24 mouse cellular contexts compared by ENCODE assay signal in the genomic region with DNA sequence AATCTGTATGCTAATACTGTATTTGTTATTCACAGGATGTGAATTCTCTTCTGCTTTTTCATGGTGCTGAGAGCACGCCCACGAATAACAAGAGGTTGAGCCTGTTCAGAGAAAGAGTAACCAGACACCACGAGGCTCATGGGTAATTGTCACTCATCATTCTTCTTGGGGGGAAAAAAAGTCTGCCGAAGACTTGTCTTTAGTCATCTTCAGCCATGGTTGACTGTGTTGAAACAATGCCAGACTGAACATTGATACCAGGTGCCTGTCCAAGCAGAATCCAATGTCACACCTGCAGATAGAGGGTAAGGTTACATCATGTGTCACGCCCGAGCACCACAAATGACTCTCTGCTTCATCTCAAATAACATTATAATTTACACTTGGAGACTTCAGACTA.
DNase-seq lines count a peak whose midpoint lies in the region; ATAC-seq and TF ChIP-seq lines count a peak whose summit lies in the region.
"Had no signal": no experiment of that assay in that cellular context is flagged by ENCODE, and none has a peak within 500 bp of the region (broad histone marks: within the 10 kb centered on the region; RNA-seq: fewer than 3 reads in every experiment).

No protein-coding gene starts in this region.

- H3K9me3 ChIP-seq in embryonic facial prominence, embryonic 11.5 days (replicated peaks; ENCODE audit: control insufficient read depth, low read length), result no peaks in the 10 kb centered on the region
- H3K9me3 ChIP-seq in embryonic facial prominence, embryonic 10.5 days, result no peaks in the 10 kb centered on the region
- no peaks in the 10 kb centered on the region for H3K9me3 ChIP-seq in kidney, embryonic 14.5 days (ENCODE audit: control insufficient read depth, low read length)
- H3K9me3 ChIP-seq in kidney, embryonic 16.5 days (ENCODE audit: low read length), result no peaks in the 10 kb centered on the region
- H3K9me3 ChIP-seq in CH12.LX (replicated peaks; ENCODE audit: low read length), result no peaks in the 10 kb centered on the region
- H3K9me3 ChIP-seq in forebrain, embryonic 11.5 days (ENCODE audit: control insufficient read depth, low read length), result no peaks in the 10 kb centered on the region
- H3K9me3 ChIP-seq: embryonic facial prominence, embryonic 13.5 days; forebrain, embryonic 12.5 days had no signal

- no peak overlapping the region for H3K4me2 ChIP-seq in embryonic facial prominence, embryonic 11.5 days (ENCODE audit: low read depth, low read length)
- no peak overlapping the region for H3K4me2 ChIP-seq in kidney, embryonic 14.5 days (replicated peaks; ENCODE audit: low read depth, low read length)
- no peak overlapping the region for H3K4me2 ChIP-seq in kidney, embryonic 16.5 days (replicated peaks; ENCODE audit: low read depth, low read length)
- H3K4me2 ChIP-seq in CH12.LX (ENCODE audit: insufficient read depth, low read depth, poor library complexity, severe bottlenecking), result no peak overlapping the region
- H3K4me2 ChIP-seq in forebrain, embryonic 11.5 days (ENCODE audit: low read depth, low read length, severe bottlenecking), result no peak overlapping the region
- H3K4me2 ChIP-seq: embryonic facial prominence, embryonic 13.5 days; forebrain, embryonic 12.5 days had no signal

- H3K36me3 ChIP-seq in embryonic facial prominence, embryonic 11.5 days (replicated peaks; ENCODE audit: control insufficient read depth, insufficient read depth, low read depth, low read length), result no peaks in the 10 kb centered on the region
- H3K36me3 ChIP-seq in embryonic facial prominence, embryonic 10.5 days (replicated peaks), result no peaks in the 10 kb centered on the region
- H3K36me3 ChIP-seq in kidney, embryonic 14.5 days (ENCODE audit: control insufficient read depth, insufficient read depth, low read length), result no peaks in the 10 kb centered on the region
- no peaks in the 10 kb centered on the region for H3K36me3 ChIP-seq in kidney, embryonic 16.5 days (ENCODE audit: insufficient read depth, low read length)
- no peaks in the 10 kb centered on the region for H3K36me3 ChIP-seq in CH12.LX (replicated peaks in 1 of 2; ENCODE audit: control insufficient read depth in 1 of 2, insufficient read depth in 1 of 2, low read length in 1 of 2)
- no peaks in the 10 kb centered on the region for H3K36me3 ChIP-seq in forebrain, embryonic 11.5 days (ENCODE audit: control insufficient read depth, insufficient read depth, low read length)
- H3K36me3 ChIP-seq: embryonic facial prominence, embryonic 13.5 days; forebrain, embryonic 12.5 days had no signal

- no peaks in the 10 kb centered on the region for H3K27me3 ChIP-seq in embryonic facial prominence, embryonic 11.5 days (ENCODE audit: control insufficient read depth, insufficient read depth, low read length)
- H3K27me3 ChIP-seq in embryonic facial prominence, embryonic 10.5 days (replicated peaks; ENCODE audit: low read depth, poor library complexity, severe bottlenecking), result no peaks in the 10 kb centered on the region
- H3K27me3 ChIP-seq in kidney, embryonic 14.5 days (ENCODE audit: control insufficient read depth, insufficient read depth, low read length), result no peaks in the 10 kb centered on the region
- no peaks in the 10 kb centered on the region for H3K27me3 ChIP-seq in kidney, embryonic 16.5 days (ENCODE audit: insufficient read depth, low read length)
- H3K27me3 ChIP-seq in CH12.LX (replicated peaks), result no peaks in the 10 kb centered on the region
- H3K27me3 ChIP-seq in forebrain, embryonic 11.5 days (ENCODE audit: control insufficient read depth, insufficient read depth, low read length), result no peaks in the 10 kb centered on the region
- H3K27me3 ChIP-seq: embryonic facial prominence, embryonic 13.5 days; forebrain, embryonic 12.5 days had no signal

- H3K4me3 ChIP-seq in embryonic facial prominence, embryonic 11.5 days (ENCODE audit: low read depth, low read length), result no peak overlapping the region
- H3K4me3 ChIP-seq in embryonic facial prominence, embryonic 10.5 days, result no peak overlapping the region
- no peak overlapping the region for H3K4me3 ChIP-seq in kidney, embryonic 14.5 days (ENCODE audit: low read length)
- H3K4me3 ChIP-seq in kidney, embryonic 16.5 days (ENCODE audit: low read length), result no peak overlapping the region
- no peak overlapping the region for H3K4me3 ChIP-seq in CH12.LX (replicated peaks in 1 of 3; ENCODE audit: low read depth in 2 of 3, low read length in 2 of 3, poor library complexity in 1 of 3)
- H3K4me3 ChIP-seq in forebrain, embryonic 11.5 days (ENCODE audit: low read depth, low read length), result no peak overlapping the region
- H3K4me3 ChIP-seq: embryonic facial prominence, embryonic 13.5 days; forebrain, embryonic 12.5 days had no signal

- H3K4me1 ChIP-seq in embryonic facial prominence, embryonic 11.5 days (ENCODE audit: control insufficient read depth, insufficient read depth, low read length), result no peaks in the 10 kb centered on the region
- no peaks in the 10 kb centered on the region for H3K4me1 ChIP-seq in embryonic facial prominence, embryonic 10.5 days
- no peaks in the 10 kb centered on the region for H3K4me1 ChIP-seq in kidney, embryonic 14.5 days (ENCODE audit: control insufficient read depth, insufficient read depth, low read length)
- H3K4me1 ChIP-seq in kidney, embryonic 16.5 days (ENCODE audit: insufficient read depth, low read length), result no peaks in the 10 kb centered on the region
- H3K4me1 ChIP-seq in CH12.LX (ENCODE audit: control insufficient read depth in 1 of 2, insufficient read depth in 2 of 2), result peaks cover 0 to 16% of the 10 kb centered on the region in 2 experiments; a peak in 2 of 4 replicates
- no peaks in the 10 kb centered on the region for H3K4me1 ChIP-seq in forebrain, embryonic 11.5 days (replicated peaks; ENCODE audit: control insufficient read depth, insufficient read depth, low read length)
- H3K4me1 ChIP-seq: forebrain, embryonic 12.5 days had no signal

- 79% methylated on average over 6 of the region's 6 CpGs for WGBS in embryonic facial prominence, embryonic 11.5 days
- WGBS in embryonic facial prominence, embryonic 10.5 days, result 84% methylated on average over 6 of the region's 6 CpGs
- WGBS in kidney, embryonic 14.5 days, result 52% methylated on average over 6 of the region's 6 CpGs
- WGBS in kidney, embryonic 16.5 days, result 53% methylated on average over 6 of the region's 6 CpGs
- 87% methylated on average over 6 of the region's 6 CpGs for WGBS in forebrain, embryonic 11.5 days

- TF ChIP-seq RAD21 in CH12.LX (IDR thresholded peaks at IDR 0.05; ENCODE audit: low read depth, low read length), result no peak

- DNase-seq in embryonic facial prominence, embryonic 11.5 days (ENCODE audit: low spot score), result peak; percentile 17
- no peak for DNase-seq in embryonic facial prominence, embryonic 10.5 days (ENCODE audit: low spot score)
- DNase-seq in kidney, postnatal 25 days, result no peak
- DNase-seq in kidney, adult 9 months, result no peak
- peak; percentile 18 for DNase-seq in CH12.LX (ENCODE audit: extremely low read depth)
- no peak for DNase-seq in forebrain, embryonic 11.5 days (ENCODE audit: low spot score)
- DNase-seq: adrenal gland, adult 2 months; adrenal gland, postnatal 10 days; adrenal gland, postnatal 25 days; B cell, adult 2 months; cerebellum, adult 11 months; cerebellum, adult 18-20 months; cerebellum, adult 8-10 months; cerebellum, adult 9-11 months; cerebellum, postnatal 14 days; cerebellum, postnatal 36 days; embryo, embryonic 11 days had no signal

- no peak for TF ChIP-seq EP300 in CH12.LX (IDR thresholded peaks at IDR 0.05; ENCODE audit: low read length)

- ATAC-seq in embryonic facial prominence, embryonic 11.5 days (replicated peaks; ENCODE audit: insufficient number of reproducible peaks, low FRiP score, low TSS enrichment, low read depth), result no peak
- peak; percentile 55 for ATAC-seq in kidney, embryonic 14.5 days (ENCODE audit: low FRiP score, low TSS enrichment)
- peak; percentile 39; the same call in 1 of the 2 replicates for ATAC-seq in kidney, embryonic 16.5 days (ENCODE audit: low FRiP score, low TSS enrichment)
- ATAC-seq in forebrain, embryonic 11.5 days (replicated peaks; ENCODE audit: low FRiP score), result no peak
- ATAC-seq: CD4-positive, CD25-positive, alpha-beta regulatory T cell, adult 4 months; forebrain, embryonic 14.5 days; forebrain, embryonic 16.5 days had no signal

- no peak overlapping the region for H3K9ac ChIP-seq in embryonic facial prominence, embryonic 11.5 days (replicated peaks; ENCODE audit: low read length)
- no peak overlapping the region for H3K9ac ChIP-seq in kidney, embryonic 14.5 days (ENCODE audit: low read depth, low read length)
- no peak overlapping the region for H3K9ac ChIP-seq in kidney, embryonic 16.5 days (replicated peaks; ENCODE audit: low read length)
- no peak overlapping the region for H3K9ac ChIP-seq in CH12.LX (ENCODE audit: insufficient read depth, low read depth)
- no peak overlapping the region for H3K9ac ChIP-seq in forebrain, embryonic 11.5 days (ENCODE audit: low read length)
- H3K9ac ChIP-seq: embryonic facial prominence, embryonic 13.5 days; forebrain, embryonic 12.5 days had no signal

- no peak for TF ChIP-seq CTCF in CH12.LX (conservative IDR thresholded peaks at IDR 0.05 in 1 of 2, IDR thresholded peaks at IDR 0.05 in 1 of 2; ENCODE audit: low read depth in 2 of 2, low read length in 2 of 2)

- no peaks in the 10 kb centered on the region for H3K79me2 ChIP-seq in CH12.LX (replicated peaks; ENCODE audit: control insufficient read depth, extremely low read depth, insufficient read depth, poor library complexity, severe bottlenecking)

- in situ Hi-C loops in CH12.LX (cut with MboI; ENCODE audit: low pct_ligation_motif_present, low pct_unique_long_range_greater_than_20kb, low sequenced_read_pairs), result no loop called here

- dilution Hi-C loops in CH12.LX (cut with MboI; ENCODE audit: extremely low pct_ligation_motif_present, extremely low pct_unique_long_range_greater_than_20kb, low sequenced_read_pairs), result no loop called here

- no peak for TF ChIP-seq POLR2A in CH12.LX (IDR thresholded peaks at IDR 0.05; ENCODE audit: low read depth, low read length)

- no peak overlapping the region for H3K27ac ChIP-seq in embryonic facial prominence, embryonic 11.5 days (replicated peaks; ENCODE audit: low read depth, low read length)
- H3K27ac ChIP-seq in embryonic facial prominence, embryonic 10.5 days (replicated peaks), result no peak overlapping the region
- H3K27ac ChIP-seq in kidney, embryonic 14.5 days (ENCODE audit: low read depth, low read length), result no peak overlapping the region
- H3K27ac ChIP-seq in kidney, embryonic 16.5 days (ENCODE audit: low read length), result no peak overlapping the region
- H3K27ac ChIP-seq in CH12.LX (ENCODE audit: insufficient read depth, low read depth), result no peak overlapping the region
- H3K27ac ChIP-seq in forebrain, embryonic 11.5 days (ENCODE audit: low read depth, low read length), result no peak overlapping the region
- H3K27ac ChIP-seq: embryonic facial prominence, embryonic 13.5 days; forebrain, embryonic 12.5 days had no signal

TF ChIP-seq in CH12.LX, 34 proteins besides CTCF, POLR2A, EP300 and RAD21 (continues in another document):
- TF ChIP-seq HCFC1 (IDR thresholded peaks at IDR 0.05; ENCODE audit: low read depth, low read length) (no peak), MEF2A (IDR thresholded peaks at IDR 0.05; ENCODE audit: borderline replicate concordance, low read depth, low read length) (no peak), GABPA (IDR thresholded peaks at IDR 0.05; ENCODE audit: insufficient replicate concordance, low read depth, low read length) (no peak), MXI1 (IDR thresholded peaks at IDR 0.05; ENCODE audit: low read depth, low read length) (no peak)

Comparison
In these comparisons a context has a peak if more than half of its experiments do, and no peak if none do; other contexts are left out.
1. DNase-seq: peak in embryonic facial prominence, embryonic 11.5 days (single experiment) and CH12.LX (single experiment); none in embryonic facial prominence, embryonic 10.5 days (single experiment), kidney, postnatal 25 days (0 of 2), kidney, adult 9 months (single experiment) and forebrain, embryonic 11.5 days (single experiment).
2. ATAC-seq: peak in kidney, embryonic 14.5 days (single experiment) and kidney, embryonic 16.5 days (single experiment); none in embryonic facial prominence, embryonic 11.5 days (single experiment) and forebrain, embryonic 11.5 days (single experiment).